Mouse (Mus musculus) left cerebral cortex, postnatal 25 days (tissue): Measurements from ENCODE around the gene Tnrc6b. TPM values are rescaled to one million over a fixed set of nuclear protein-coding genes. Genes with fewer than 3 reads are reported as not detected.
"Not testable (repeated sequence)": the region's sequence is repeated elsewhere in the genome, so short reads cannot be mapped to it uniquely, and the experiment has no call there.

Experiments used
- DNase-seq, 2 experiments: peaks; one replicate each; pipeline ENCODE4 v3.0.0; 2022; ENCODE audit warnings: low spot score in 2 of 2, mixed read lengths in 1 of 2
- intact Hi-C: fragments of 180-260 bp; cut with DNase I; formaldehyde crosslinking; loops from one replicate; pipeline ENCODE4 v1.15.1; 2025
- total RNA-seq, 2 experiments: library from RNA; stranded (reverse); gene quantifications; 2 replicates each; pipeline ENCODE4 v1.2.3; 2021

Tnrc6b gene
- total RNA-seq, 2 experiments from 2014 or later: 110 to 131 TPM

- DNase-seq: no peak
- intact Hi-C loops: no loop called here
Measured at GRCm38 (mm10) chr15:80886361-80887156, 175.4 kb downstream of the Tnrc6b start.

GRCm38 (mm10) chr15:80892341-80892740 lies 181.2 kb downstream of the Tnrc6b start:
- intact Hi-C loops: no loop called here
- DNase-seq: no peak

GRCm38 (mm10) chr15:80896741-80897140 lies 185.6 kb downstream of the Tnrc6b start:
- intact Hi-C loops: no loop called here
- no peak for DNase-seq

GRCm38 (mm10) chr15:80897911-80898310 lies 186.8 kb downstream of the Tnrc6b start:
- no peak for DNase-seq
- intact Hi-C loops: no loop called here

GRCm38 (mm10) chr15:80899806-80900205 lies 188.7 kb downstream of the Tnrc6b start:
- intact Hi-C loops: no loop called here
- DNase-seq: no peak

- intact Hi-C loops: no loop called here
- peak; percentile 26 to 60 for DNase-seq
Measured at GRCm38 (mm10) chr15:80901806-80902513, 190.8 kb downstream of the Tnrc6b start.

GRCm38 (mm10) chr15:80904776-80905175 lies 193.7 kb downstream of the Tnrc6b start:
- DNase-seq, intact Hi-C loops: not testable (repeated sequence)

GRCm38 (mm10) chr15:80910183-80910582 lies 199.1 kb downstream of the Tnrc6b start:
- intact Hi-C loops: no loop called here
- DNase-seq: no peak

GRCm38 (mm10) chr15:80910790-80911531 lies 199.8 kb downstream of the Tnrc6b start:
- intact Hi-C loops: no loop called here
- DNase-seq: no peak

- DNase-seq: no peak
- intact Hi-C loops: no loop called here
Measured at GRCm38 (mm10) chr15:80912175-80912574, 201.1 kb downstream of the Tnrc6b start.

- intact Hi-C loops: no loop called here
- no peak for DNase-seq
Measured at GRCm38 (mm10) chr15:80913803-80914202, 202.7 kb downstream of the Tnrc6b start.

GRCm38 (mm10) chr15:80915850-80916249 lies 204.7 kb downstream of the Tnrc6b start:
- DNase-seq: no peak
- intact Hi-C loops: no loop called here

GRCm38 (mm10) chr15:80916621-80917020 lies 205.5 kb downstream of the Tnrc6b start:
- DNase-seq: no peak
- intact Hi-C loops: no loop called here

- no peak for DNase-seq
- intact Hi-C loops: no loop called here
Measured at GRCm38 (mm10) chr15:80920346-80920745, 209.2 kb downstream of the Tnrc6b start.

GRCm38 (mm10) chr15:80921781-80922180 lies 210.7 kb downstream of the Tnrc6b start:
- intact Hi-C loops: no loop called here
- no peak for DNase-seq

- intact Hi-C loops: no loop called here
- DNase-seq: no peak
Measured at GRCm38 (mm10) chr15:80924211-80924610, 213.1 kb downstream of the Tnrc6b start.

GRCm38 (mm10) chr15:80928811-80929355 lies 217.8 kb downstream of the Tnrc6b start:
- intact Hi-C loops: no loop called here
- peak in 1 of 2 experiments; percentile 31 for DNase-seq

- intact Hi-C loops: no loop called here
- DNase-seq: no peak
Measured at GRCm38 (mm10) chr15:80930048-80930571, 219.0 kb downstream of the Tnrc6b start.

GRCm38 (mm10) chr15:80930676-80931320 lies 219.7 kb downstream of the Tnrc6b start:
- intact Hi-C loops, DNase-seq: not testable (repeated sequence)
